Mouse (Mus musculus) left cerebral cortex, adult 11 months (tissue): ENCODE measurements at regions not wholly inside any gene's neighbourhood (a gene's known extent, or its start where the extent isn't known, plus 50 kb on each side); places are given as distances from the start of the nearest gene placed in this dataset.
"Not testable (repeated sequence)": the region's sequence is repeated elsewhere in the genome, so short reads cannot be mapped to it uniquely, and the experiment has no call there.

Experiments used
- DNase-seq: peaks from one replicate; pipeline ENCODE4 v3.0.0; 2022; ENCODE audit warnings: low spot score

DNA sequence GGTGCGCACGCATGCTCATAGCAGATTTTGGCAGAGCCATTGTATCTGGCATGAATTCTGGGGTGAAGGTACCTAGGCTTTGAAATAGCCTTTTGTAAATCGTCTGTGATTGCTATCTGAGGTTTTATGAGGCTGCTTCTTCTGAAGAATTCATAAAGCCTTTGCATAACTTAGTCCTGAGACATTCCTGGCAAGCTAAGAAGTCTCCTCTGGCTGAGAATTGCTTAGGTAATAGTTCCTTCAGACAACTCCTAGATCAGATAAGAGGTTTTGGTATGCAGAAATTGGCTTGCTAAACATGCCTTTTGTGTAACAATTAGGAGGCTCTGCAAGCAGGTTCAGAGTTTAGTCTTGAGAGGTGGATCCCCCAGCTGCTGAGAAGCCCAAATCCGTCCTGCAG, 82.7 kb downstream of the Pmp22 start:
- DNase-seq: no peak

- peak; percentile 47 for DNase-seq
Measured at GRCm38 (mm10) chr11:63213043-63213442, 84.3 kb downstream of the Pmp22 start.

- DNase-seq: no peak
Measured at GRCm38 (mm10) chr11:63213901-63214425, 85.2 kb downstream of the Pmp22 start.

DNA sequence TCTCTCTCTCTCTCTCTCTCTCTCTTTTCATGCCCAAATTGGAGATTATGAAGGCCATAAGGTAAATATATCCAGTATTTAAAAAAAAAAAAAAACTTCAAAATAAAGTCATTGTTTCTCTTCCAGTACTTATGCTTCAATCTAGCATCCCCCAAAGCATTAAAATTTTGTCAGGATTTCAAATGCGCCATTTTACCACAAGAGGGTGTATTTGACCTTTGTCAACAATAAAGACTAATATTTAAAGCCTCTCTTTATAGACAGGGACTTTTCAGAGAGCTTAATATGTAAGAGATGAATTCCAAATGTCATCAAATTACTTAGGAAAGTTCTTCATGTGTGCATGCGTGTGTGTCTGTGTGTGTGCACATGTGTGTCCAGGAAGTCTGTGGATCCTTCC, 87.2 kb downstream of the Pmp22 start:
- DNase-seq: no peak

DNA sequence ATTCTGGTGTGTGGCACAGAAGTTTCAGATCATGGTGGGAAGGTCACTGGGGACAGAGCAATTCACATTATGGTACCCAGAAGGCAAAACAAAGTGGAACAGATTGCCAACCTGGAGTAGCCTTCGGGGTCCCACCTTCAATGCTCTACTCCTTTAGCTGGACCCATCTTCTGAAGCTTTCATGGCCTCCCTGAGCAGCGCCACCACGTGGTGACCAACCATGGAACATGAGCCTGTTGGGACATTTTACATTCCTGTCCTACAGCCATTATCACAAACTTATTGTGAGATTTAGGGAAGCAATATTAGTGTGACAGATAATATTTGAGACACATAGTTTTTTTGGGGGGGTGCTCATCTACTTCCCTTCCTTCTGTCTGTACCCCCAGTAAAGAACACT, 88.3 kb downstream of the Pmp22 start:
- DNase-seq: no peak

GRCm38 (mm10) chr11:63226471-63226870, 97.7 kb downstream of the Pmp22 start:
- no peak for DNase-seq

DNA sequence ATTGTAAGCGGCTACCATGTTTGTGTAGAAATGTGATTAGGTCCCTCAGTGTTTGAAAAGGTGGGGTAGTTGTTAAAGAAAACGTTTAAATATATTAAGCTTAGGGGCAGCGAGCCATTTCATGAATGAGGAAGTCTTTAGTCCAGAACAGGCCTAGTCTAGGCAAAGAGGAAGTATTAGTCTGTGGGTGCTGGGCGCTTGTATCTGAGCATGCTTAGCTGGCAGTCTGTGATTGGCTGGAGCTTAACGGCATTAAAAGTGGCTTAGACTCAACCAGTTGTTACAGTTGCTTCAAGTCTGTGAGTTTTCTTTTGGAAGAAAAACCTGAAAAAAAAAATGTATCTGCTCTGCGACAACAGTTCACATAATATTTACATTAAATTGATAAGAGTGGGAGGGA, 102.0 kb downstream of the Pmp22 start:
- DNase-seq: no peak

DNA sequence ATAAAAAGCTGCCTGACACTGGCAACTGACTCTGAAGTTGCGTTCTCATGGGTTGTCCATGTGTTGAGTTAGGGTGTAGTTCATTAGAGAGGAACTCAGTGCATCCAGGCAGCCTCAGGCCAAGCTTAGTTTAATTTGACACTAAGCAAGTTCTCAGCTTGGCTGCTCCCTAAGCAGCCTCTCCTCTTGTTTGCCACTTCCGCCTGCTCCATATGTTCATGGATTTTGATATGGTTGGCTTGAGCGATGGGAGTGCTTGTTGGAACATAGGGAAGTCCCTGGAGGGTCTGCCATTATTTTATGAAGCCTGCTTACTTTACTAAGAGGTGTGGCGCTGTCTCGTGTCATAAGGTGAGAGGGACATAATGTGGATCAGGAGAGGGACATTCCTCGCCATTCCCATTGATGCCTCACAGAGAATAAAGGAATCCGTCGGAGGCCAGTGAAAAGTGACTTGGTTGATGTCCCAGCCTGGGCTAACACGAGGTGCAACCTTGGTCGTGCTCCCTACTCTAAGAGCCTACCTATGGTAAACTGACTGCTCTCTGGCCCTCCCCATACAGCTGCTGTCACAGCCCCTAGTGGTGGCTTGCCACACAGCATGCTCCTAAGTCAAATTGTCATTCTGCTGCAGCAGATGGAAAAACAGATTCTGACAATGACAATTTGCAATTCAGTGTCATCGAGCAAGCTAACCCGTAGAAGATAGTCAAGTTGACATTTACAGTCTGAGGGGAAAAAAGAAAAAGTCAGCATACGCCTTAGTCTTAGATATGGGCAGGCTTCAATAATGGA, 104.6 kb downstream of the Pmp22 start:
- DNase-seq: no peak

DNA sequence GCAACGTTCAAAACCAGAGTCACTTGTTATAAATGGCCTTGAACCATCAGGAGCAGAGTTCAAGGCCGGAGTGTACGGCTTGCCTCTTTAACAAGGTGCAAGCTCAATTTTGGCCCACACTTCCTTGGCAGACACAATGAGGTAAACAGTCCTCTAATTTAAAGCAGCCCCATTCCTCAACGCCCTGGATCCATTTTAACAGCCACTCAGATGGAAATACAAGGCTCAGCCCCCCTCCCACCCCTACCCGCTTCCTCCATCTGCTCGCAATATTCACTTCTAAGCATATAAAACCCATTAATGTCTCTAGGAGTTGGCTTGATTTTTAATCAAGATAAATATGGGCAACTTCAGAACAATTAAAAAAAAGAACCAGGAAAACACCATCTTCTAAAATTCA, 105.7 kb downstream of the Pmp22 start:
- no peak for DNase-seq

DNA sequence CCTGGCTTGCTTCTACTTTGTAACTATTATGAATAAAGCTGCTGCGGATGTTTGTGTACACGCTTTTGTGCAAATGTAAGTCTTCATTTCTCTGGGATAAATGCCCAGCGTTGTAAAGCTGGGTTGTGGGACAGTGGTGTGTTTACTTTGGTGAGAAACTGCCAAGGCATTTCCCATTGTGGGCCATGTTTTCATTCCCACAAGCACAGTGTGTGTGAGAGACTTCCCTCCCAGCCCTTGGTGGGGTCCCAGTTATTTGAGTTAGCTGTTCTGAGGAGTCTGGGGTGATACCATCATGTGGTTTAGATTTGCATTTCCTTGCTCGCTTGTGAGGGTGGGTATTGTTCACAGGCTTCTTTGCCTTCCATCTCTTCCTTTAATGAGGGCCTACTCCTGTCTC, 109.9 kb downstream of the Pmp22 start:
- DNase-seq: no peak

DNA sequence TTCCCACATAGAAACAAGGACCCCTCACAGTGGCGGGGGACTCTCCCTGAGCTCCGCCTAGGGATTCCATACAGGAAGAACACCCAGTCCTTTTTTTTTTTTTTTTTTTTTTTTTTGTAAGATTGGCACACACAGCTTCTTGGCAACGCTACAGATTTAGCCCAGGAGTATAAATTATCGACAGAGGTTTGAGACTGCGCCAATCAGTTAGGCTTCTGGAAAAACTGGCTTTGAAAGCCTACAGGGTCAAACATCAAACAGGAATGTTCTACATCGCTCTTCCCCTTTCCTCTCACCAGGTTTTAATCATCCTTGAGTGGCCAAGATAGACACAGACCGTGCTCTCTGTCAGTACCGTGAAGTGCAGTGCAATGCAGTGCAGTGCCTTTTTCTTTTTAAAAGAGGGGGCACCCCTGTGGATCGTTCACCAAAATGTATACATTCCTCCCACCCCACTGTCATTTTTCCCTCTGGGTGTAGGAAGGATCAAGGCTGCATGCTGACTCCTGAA, 115.2 kb downstream of the Pmp22 start:
- no peak for DNase-seq

GRCm38 (mm10) chr11:63245041-63245440, 116.3 kb downstream of the Pmp22 start:
- no peak for DNase-seq

DNA sequence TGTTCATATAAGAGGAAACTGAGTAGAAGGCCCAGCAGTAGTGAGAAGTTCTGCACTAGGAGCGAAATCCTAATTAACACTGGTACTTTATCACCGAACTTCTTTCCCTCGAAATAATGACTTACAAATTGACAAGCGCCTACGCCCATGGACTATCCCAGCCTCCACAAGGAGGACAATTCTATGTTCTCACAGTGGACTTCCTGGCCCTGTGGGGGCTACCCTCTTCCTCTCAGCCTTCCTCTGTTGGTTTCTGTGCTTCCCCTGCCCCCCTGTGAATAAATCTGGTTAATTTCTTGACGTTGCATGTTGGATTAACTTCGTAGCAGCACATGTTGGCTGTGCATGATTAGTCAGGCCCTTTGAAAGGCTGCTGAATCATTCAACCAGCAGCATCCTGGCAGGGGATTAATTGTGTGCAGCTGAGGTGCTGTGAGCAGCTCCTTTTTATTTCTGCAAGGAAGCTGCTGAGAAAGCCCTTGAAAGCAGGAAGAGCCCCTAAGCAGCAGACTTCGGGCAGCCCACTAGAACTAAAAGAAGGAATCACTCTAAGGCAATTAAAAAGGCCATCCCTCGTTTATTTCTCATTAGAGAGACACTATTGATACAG, 117.4 kb downstream of the Pmp22 start:
- no peak for DNase-seq

- DNase-seq: no peak
Measured at GRCm38 (mm10) chr11:63252012-63252856, 123.5 kb downstream of the Pmp22 start.

GRCm38 (mm10) chr11:63252968-63253602, 124.3 kb downstream of the Pmp22 start:
- no peak for DNase-seq

DNA sequence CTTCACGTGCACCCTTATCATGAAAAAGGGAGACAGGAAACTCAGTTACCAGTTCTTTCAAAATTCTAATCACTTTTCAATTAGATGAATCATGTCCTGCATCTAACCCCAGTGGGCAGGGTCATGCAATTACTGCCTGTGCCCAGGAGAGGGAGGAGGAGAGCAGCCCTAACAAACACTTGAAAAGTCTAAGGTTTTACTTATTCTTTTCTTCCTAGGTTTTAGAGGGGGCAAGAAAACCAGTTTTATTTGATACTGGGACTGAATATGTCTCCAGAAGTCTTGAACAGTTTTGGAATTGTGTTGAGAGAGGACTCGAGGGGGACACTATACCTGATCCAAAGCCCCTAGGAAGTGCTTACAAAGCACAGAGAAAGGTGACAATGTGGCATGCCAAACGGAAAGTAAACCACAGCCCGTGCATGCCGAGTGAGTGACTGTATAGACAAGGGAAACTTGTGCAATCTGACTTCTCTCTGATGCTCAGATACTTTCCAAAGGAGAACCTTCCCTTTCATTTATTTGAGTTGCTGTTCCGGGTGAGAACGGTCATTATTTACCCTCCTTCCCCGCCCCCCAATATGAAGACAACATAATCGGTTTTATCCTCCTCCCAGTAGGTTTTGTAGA, 135.8 kb downstream of the Pmp22 start:
- no peak for DNase-seq

DNA sequence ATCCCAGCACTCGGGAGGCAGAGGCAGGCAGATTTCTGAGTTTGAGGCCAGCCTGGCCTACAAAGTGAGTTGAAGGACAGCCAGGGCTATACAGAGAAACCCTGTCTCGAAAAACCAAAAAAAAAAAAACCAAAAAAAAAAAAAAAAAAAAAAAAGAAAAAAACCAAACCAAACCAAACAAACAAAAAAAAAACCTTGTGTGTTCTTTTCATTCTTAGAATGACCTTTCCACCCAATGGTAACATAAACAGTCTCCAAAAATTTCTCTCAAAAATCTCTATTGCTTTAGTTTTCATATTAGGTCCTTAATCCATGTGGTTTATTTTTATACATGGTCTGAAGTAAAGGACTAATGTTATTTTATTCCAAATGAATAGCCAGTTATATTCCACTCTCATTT, 137.5 kb downstream of the Pmp22 start:
- DNase-seq: not testable (repeated sequence)

DNA sequence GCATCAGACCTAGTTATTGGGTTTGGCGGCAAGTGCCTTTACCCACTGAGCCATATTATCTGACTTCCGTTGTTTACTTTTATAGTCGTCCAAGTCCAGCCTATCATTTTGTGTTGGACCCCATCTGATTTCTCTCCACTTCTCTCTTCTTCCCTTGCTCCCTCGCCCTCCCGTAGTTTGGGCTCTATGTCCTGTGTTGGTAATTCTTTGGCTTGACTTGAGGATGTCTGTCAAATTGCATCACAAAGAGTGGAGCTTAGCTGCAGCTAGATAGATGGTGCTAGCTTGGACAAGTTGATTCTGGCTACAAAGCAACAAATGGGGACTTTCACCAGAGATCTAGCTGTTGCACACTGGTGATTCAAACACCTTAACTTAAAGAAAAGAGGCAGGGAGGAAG, 147.9 kb downstream of the Pmp22 start:
- DNase-seq: no peak

GRCm38 (mm10) chr11:63281839-63282238, 153.1 kb downstream of the Pmp22 start:
- DNase-seq: no peak

GRCm38 (mm10) chr11:63282541-63282940, 153.8 kb downstream of the Pmp22 start:
- no peak for DNase-seq

DNA sequence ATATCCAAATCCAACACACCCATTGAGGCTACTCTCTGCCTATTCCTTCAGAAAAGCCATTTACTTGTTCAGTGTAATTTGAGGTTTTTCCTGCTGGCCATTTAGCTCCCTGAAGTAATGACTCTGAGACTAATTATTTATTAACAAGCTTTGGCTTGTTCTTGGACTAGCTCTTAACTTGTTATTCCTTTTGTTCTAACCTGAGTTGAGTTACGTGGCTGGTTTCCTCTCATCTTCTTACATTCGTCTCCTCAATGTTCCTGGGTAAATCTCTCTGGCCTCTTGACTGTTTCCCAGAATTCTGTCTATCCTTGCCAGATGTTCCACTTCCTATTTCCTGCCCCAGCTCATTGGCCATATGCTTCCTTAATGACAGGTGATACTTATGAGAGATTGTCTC, 157.2 kb downstream of the Pmp22 start:
- DNase-seq: no peak

GRCm38 (mm10) chr11:63287766-63288165, 159.0 kb downstream of the Pmp22 start:
- no peak for DNase-seq
